Mouse (Mus musculus): ENCODE results near the gene Nadk2.

Gene Nadk2

GRCm38 (mm10) chr15:9087895-9088682, 17.0 kb downstream of the Nadk2 start:
- no peak for DNase-seq (ENCODE audit: low read depth)

- DNase-seq (ENCODE audit: low read depth): no peak
These were observed 17.6 kb downstream of the Nadk2 start for GRCm38 (mm10) chr15:9088683-9089072.

- DNase-seq (ENCODE audit: low read depth): no peak
These were observed 18.2 kb downstream of the Nadk2 start for GRCm38 (mm10) chr15:9089136-9089720.

GRCm38 (mm10) chr15:9090662-9091061, 19.6 kb downstream of the Nadk2 start:
- DNase-seq (ENCODE audit: low read depth): no peak

GRCm38 (mm10) chr15:9093598-9094365, 22.7 kb downstream of the Nadk2 start:
- no peak for DNase-seq (ENCODE audit: low read depth)

GRCm38 (mm10) chr15:9094366-9094750, 23.3 kb downstream of the Nadk2 start:
- DNase-seq (ENCODE audit: low read depth): no peak

- no peak for DNase-seq (ENCODE audit: low read depth)
These were observed 25.8 kb downstream of the Nadk2 start for GRCm38 (mm10) chr15:9096865-9097264.

GRCm38 (mm10) chr15:9100446-9101077, 29.5 kb downstream of the Nadk2 start:
- no peak for DNase-seq (ENCODE audit: low read depth)

GRCm38 (mm10) chr15:9106303-9107074, 35.4 kb downstream of the Nadk2 start:
- DNase-seq (ENCODE audit: low read depth): no peak

- no peak for DNase-seq (ENCODE audit: low read depth)
These were observed 39.7 kb downstream of the Nadk2 start for GRCm38 (mm10) chr15:9110526-9111347.

- DNase-seq (ENCODE audit: low read depth): no peak
These were observed 40.6 kb downstream of the Nadk2 start for GRCm38 (mm10) chr15:9111648-9112047.

- DNase-seq (ENCODE audit: low read depth): no peak
These were observed 42.5 kb downstream of the Nadk2 start for GRCm38 (mm10) chr15:9113556-9113955.

- no peak for DNase-seq (ENCODE audit: low read depth)
These were observed 43.1 kb downstream of the Nadk2 start for GRCm38 (mm10) chr15:9114131-9114530.

GRCm38 (mm10) chr15:9114599-9114998, 43.5 kb downstream of the Nadk2 start:
- no peak for DNase-seq (ENCODE audit: low read depth)

GRCm38 (mm10) chr15:9118852-9119251, 47.8 kb downstream of the Nadk2 start:
- no peak for DNase-seq (ENCODE audit: low read depth)

GRCm38 (mm10) chr15:9120081-9120480, 49.0 kb downstream of the Nadk2 start:
- DNase-seq (ENCODE audit: low read depth): peak; percentile 31

- no peak for DNase-seq (ENCODE audit: low read depth)
These were observed 51.9 kb downstream of the Nadk2 start for GRCm38 (mm10) chr15:9122989-9123388.

GRCm38 (mm10) chr15:9124856-9125255, 53.8 kb downstream of the Nadk2 start:
- DNase-seq (ENCODE audit: low read depth): no peak

- no peak for DNase-seq (ENCODE audit: low read depth)
These were observed 56.2 kb downstream of the Nadk2 start for GRCm38 (mm10) chr15:9127051-9127791.

All from c-Kit-positive CD71-negative TER-119-negative erythroid progenitor cells, embryonic 14.5 days (primary cell).